Comparison of ENCODE assay signal across 10 mouse cellular contexts in the genomic region with DNA sequence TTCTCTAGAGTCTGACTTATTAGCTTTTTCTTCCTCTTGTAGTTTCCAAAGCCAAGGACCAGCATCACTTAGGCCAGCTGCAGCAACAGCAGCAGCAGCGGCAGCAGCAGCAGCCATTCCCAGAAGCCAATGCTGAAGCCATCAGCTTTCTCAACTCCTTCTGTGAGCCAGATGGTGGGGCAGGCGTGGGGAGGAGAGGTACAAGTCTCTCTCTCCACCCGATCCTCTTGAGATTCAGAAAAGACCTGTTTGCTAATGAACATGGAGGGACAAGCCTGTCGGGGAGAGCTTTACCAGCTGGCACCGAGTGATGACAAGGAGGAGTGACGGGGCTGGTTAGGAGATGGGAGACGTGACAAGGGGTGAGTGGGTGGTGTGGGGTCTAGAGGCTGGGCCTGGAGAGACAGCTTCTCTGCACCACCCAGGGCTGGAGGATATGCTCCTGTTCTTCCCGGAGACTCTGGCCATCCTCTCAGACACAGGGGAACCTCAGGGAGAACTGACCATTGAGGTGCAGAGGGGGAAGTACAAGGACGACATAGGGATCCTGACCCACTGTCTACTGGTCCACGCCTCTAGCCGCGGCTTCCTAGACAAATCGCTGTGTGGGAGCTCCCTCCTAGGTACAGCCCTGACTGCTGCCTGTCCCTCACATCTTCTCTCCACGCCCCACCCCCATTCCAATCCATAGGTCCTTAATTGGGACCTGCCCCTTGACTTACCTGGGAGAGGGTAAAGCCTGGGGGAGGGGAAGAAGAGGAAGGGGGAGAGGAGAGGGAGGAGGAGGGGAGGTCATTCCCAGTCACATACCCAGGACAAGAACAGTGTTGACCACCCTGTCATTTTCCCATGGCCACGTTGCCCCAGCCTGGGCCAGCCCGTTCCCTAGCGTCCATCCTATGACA. TPM values are rescaled to one million over a fixed set of nuclear protein-coding genes. Genes with fewer than 3 reads are reported as not detected.
DNase-seq lines count a peak whose midpoint lies in the region; ATAC-seq and TF ChIP-seq lines count a peak whose summit lies in the region.
"Had no signal": no experiment of that assay in that cellular context is flagged by ENCODE, and none has a peak within 500 bp of the region (broad histone marks: within the 10 kb centered on the region; RNA-seq: fewer than 3 reads in every experiment).

No protein-coding gene starts in this region.

- no peaks in the 10 kb centered on the region for H3K4me1 ChIP-seq in hindbrain, embryonic 12.5 days
- peaks cover 18% of the 10 kb centered on the region for H3K4me1 ChIP-seq in hindbrain, embryonic 10.5 days (replicated peaks)
- peaks cover 9% of the 10 kb centered on the region; the same call in 1 of the 2 replicates for H3K4me1 ChIP-seq in neural tube, embryonic 13.5 days (replicated peaks)
- no peaks in the 10 kb centered on the region for H3K4me1 ChIP-seq in hindbrain, postnatal 0 days (ENCODE audit: insufficient read depth, low read length)
- peaks cover 6% of the 10 kb centered on the region for H3K4me1 ChIP-seq in stomach, embryonic 16.5 days (ENCODE audit: control insufficient read depth, insufficient read depth, low read length)

- H3K36me3 ChIP-seq in hindbrain, embryonic 12.5 days = no peaks in the 10 kb centered on the region
- no peaks in the 10 kb centered on the region for H3K36me3 ChIP-seq in hindbrain, embryonic 10.5 days
- H3K36me3 ChIP-seq in neural tube, embryonic 13.5 days = no peaks in the 10 kb centered on the region
- no peaks in the 10 kb centered on the region for H3K36me3 ChIP-seq in hindbrain, postnatal 0 days (ENCODE audit: insufficient read depth, low read length)
- no peaks in the 10 kb centered on the region for H3K36me3 ChIP-seq in stomach, embryonic 16.5 days (ENCODE audit: control insufficient read depth, insufficient read depth, low read length)

- ATAC-seq in hindbrain, embryonic 12.5 days (ENCODE audit: low FRiP score) = peak; percentile 54; the same call in 1 of the 2 replicates
- peak; percentile 43; the same call in 1 of the 2 replicates for ATAC-seq in neural tube, embryonic 13.5 days (ENCODE audit: low read depth)
- ATAC-seq in hindbrain, postnatal 0 days = peak; percentile 39; the same call in 1 of the 2 replicates
- ATAC-seq in stomach, embryonic 16.5 days (ENCODE audit: insufficient read depth, low FRiP score) = no peak

- DNase-seq in hindbrain, embryonic 10.5 days (ENCODE audit: low spot score) = no peak
- DNase-seq in neural tube, embryonic 10.5 days (ENCODE audit: extremely low spot score, low spot score) = no peak
- DNase-seq in hindbrain, postnatal 0 days (ENCODE audit: low spot score) = no peak
- no peak for DNase-seq in gastrocnemius, adult 18-20 months (ENCODE audit: low spot score)

- no peak overlapping the region; the same call in 1 of the 2 replicates for H3K4me2 ChIP-seq in hindbrain, embryonic 12.5 days (replicated peaks)
- no peak overlapping the region for H3K4me2 ChIP-seq in neural tube, embryonic 13.5 days
- 0 out of 2 replicates have a peak overlapping the region, but pooled peaks have one; percentile 7 for H3K4me2 ChIP-seq in hindbrain, postnatal 0 days (ENCODE audit: low read depth, low read length)
- no peak overlapping the region for H3K4me2 ChIP-seq in stomach, embryonic 16.5 days (ENCODE audit: low read depth, low read length)

- H3K9me3 ChIP-seq in hindbrain, embryonic 12.5 days (replicated peaks) = no peaks in the 10 kb centered on the region
- H3K9me3 ChIP-seq in hindbrain, embryonic 10.5 days = no peaks in the 10 kb centered on the region
- H3K9me3 ChIP-seq in neural tube, embryonic 13.5 days = no peaks in the 10 kb centered on the region
- H3K9me3 ChIP-seq in hindbrain, postnatal 0 days (ENCODE audit: low read length) = no peaks in the 10 kb centered on the region
- no peaks in the 10 kb centered on the region for H3K9me3 ChIP-seq in stomach, embryonic 16.5 days (replicated peaks; ENCODE audit: control insufficient read depth, low read length)

- H3K27me3 ChIP-seq in hindbrain, embryonic 12.5 days = peaks cover 3% of the 10 kb centered on the region; the same call in 1 of the 2 replicates
- peaks cover 11% of the 10 kb centered on the region for H3K27me3 ChIP-seq in hindbrain, embryonic 10.5 days (ENCODE audit: insufficient read depth, poor library complexity, severe bottlenecking)
- H3K27me3 ChIP-seq in neural tube, embryonic 13.5 days = peaks cover 4% of the 10 kb centered on the region; the same call in 1 of the 2 replicates
- H3K27me3 ChIP-seq in hindbrain, postnatal 0 days (ENCODE audit: insufficient read depth, low read length) = no peaks in the 10 kb centered on the region
- H3K27me3 ChIP-seq in stomach, embryonic 16.5 days (ENCODE audit: control insufficient read depth, insufficient read depth, low read length) = no peaks in the 10 kb centered on the region

- H3K4me3 ChIP-seq in hindbrain, embryonic 12.5 days = no peak overlapping the region
- H3K4me3 ChIP-seq in hindbrain, embryonic 10.5 days = no peak overlapping the region
- no peak overlapping the region for H3K4me3 ChIP-seq in neural tube, embryonic 13.5 days
- H3K4me3 ChIP-seq in hindbrain, postnatal 0 days (ENCODE audit: low read length) = 0 out of 2 replicates have a peak overlapping the region, but pooled peaks have one; percentile 7
- no peak overlapping the region for H3K4me3 ChIP-seq in stomach, embryonic 16.5 days (replicated peaks; ENCODE audit: low read length)

- WGBS in hindbrain, embryonic 12.5 days = 64% methylated on average over 17 of the region's 17 CpGs
- 69% methylated on average over 17 of the region's 17 CpGs for WGBS in hindbrain, embryonic 10.5 days
- WGBS in neural tube, embryonic 13.5 days = 69% methylated on average over 17 of the region's 17 CpGs
- WGBS in hindbrain, postnatal 0 days = 68% methylated on average over 17 of the region's 17 CpGs
- 63% methylated on average over 17 of the region's 17 CpGs for WGBS in stomach, embryonic 16.5 days

- TF ChIP-seq CTCF in hindbrain, postnatal 0 days (IDR thresholded peaks at IDR 0.05; ENCODE audit: low read depth) = no peak

- no peak overlapping the region for H3K27ac ChIP-seq in hindbrain, embryonic 12.5 days
- H3K27ac ChIP-seq in hindbrain, embryonic 10.5 days = no peak overlapping the region
- no peak overlapping the region for H3K27ac ChIP-seq in neural tube, embryonic 13.5 days (replicated peaks)
- no peak overlapping the region for H3K27ac ChIP-seq in hindbrain, postnatal 0 days
- no peak overlapping the region for H3K27ac ChIP-seq in stomach, embryonic 16.5 days (ENCODE audit: low read length)

- no peak overlapping the region for H3K9ac ChIP-seq in hindbrain, embryonic 12.5 days
- no peak overlapping the region for H3K9ac ChIP-seq in neural tube, embryonic 13.5 days
- no peak overlapping the region for H3K9ac ChIP-seq in hindbrain, postnatal 0 days (replicated peaks; ENCODE audit: low read length)
- peak overlapping the region; percentile 39 for H3K9ac ChIP-seq in stomach, embryonic 16.5 days (ENCODE audit: low read length)

RNA-seq across cellular contexts. Expression of a gene that starts 0.7 kb away (rescaled TPM):
- polyA plus RNA-seq in hindbrain, embryonic 12.5 days (2016; fragmentation: Nextera tagmentation; extraction: Ambion mirVana) = 1.4 and 1.5 TPM in 2 replicates
- 0.37 and 1.4 TPM in 2 replicates for polyA plus RNA-seq in hindbrain, embryonic 10.5 days (2016; fragmentation: Nextera tagmentation; extraction: Ambion mirVana)
- polyA plus RNA-seq in neural tube, embryonic 13.5 days (2015; fragmentation: Nextera tagmentation; extraction: Ambion mirVana) = 0.73 and 1.1 TPM in 2 replicates
- total RNA-seq in hindbrain, postnatal 0 days (2014; rRNA removed) = 0.75 and 1.9 TPM in 2 replicates
- 1.8 and 2.6 TPM in 2 replicates for polyA plus RNA-seq in hindbrain, postnatal 0 days (2015; fragmentation: Nextera tagmentation; extraction: Ambion mirVana)
- 0.66 and 0.77 TPM in 2 replicates for polyA plus RNA-seq in stomach, embryonic 16.5 days (2015; fragmentation: Nextera tagmentation; extraction: Ambion mirVana)
- under 1 TPM in 1 of 2 experiments, not detected in 1; 0.11 TPM for total RNA-seq in gastrocnemius, adult 18-20 months (2021)
- total RNA-seq: common myeloid progenitor, adult 5-6 weeks had no signal

RNA-seq across cellular contexts. Expression of a gene that starts 12.4 kb away (rescaled TPM):
- 2.0 and 2.2 TPM in 2 replicates for polyA plus RNA-seq in hindbrain, embryonic 12.5 days (2016; fragmentation: Nextera tagmentation; extraction: Ambion mirVana)
- 1.8 and 3.0 TPM in 2 replicates for polyA plus RNA-seq in hindbrain, embryonic 10.5 days (2016; fragmentation: Nextera tagmentation; extraction: Ambion mirVana)
- polyA plus RNA-seq in neural tube, embryonic 13.5 days (2015; fragmentation: Nextera tagmentation; extraction: Ambion mirVana) = 2.7 and 3.1 TPM in 2 replicates
- total RNA-seq in hindbrain, postnatal 0 days (2014; rRNA removed) = 3.6 and 10.6 TPM in 2 replicates
- polyA plus RNA-seq in hindbrain, postnatal 0 days (2015; fragmentation: Nextera tagmentation; extraction: Ambion mirVana) = 2.3 and 2.9 TPM in 2 replicates
- polyA plus RNA-seq in stomach, embryonic 16.5 days (2015; fragmentation: Nextera tagmentation; extraction: Ambion mirVana) = 7.7 and 8.7 TPM in 2 replicates
- total RNA-seq in gastrocnemius, adult 18-20 months (2021) = 1 to 10 TPM; 3.6 to 8.1 TPM
- total RNA-seq: MEL had no signal

RNA-seq across cellular contexts. Expression of a gene that starts 28.7 kb away (rescaled TPM):
- polyA plus RNA-seq in hindbrain, embryonic 12.5 days (2016; fragmentation: Nextera tagmentation; extraction: Ambion mirVana) = 38.8 and 39.2 TPM in 2 replicates
- polyA plus RNA-seq in hindbrain, embryonic 10.5 days (2016; fragmentation: Nextera tagmentation; extraction: Ambion mirVana) = 34.3 and 35.7 TPM in 2 replicates
- polyA plus RNA-seq in neural tube, embryonic 13.5 days (2015; fragmentation: Nextera tagmentation; extraction: Ambion mirVana) = 22.5 and 27.1 TPM in 2 replicates
- 35.7 and 38.4 TPM in 2 replicates for total RNA-seq in hindbrain, postnatal 0 days (2014; rRNA removed)
- polyA plus RNA-seq in hindbrain, postnatal 0 days (2015; fragmentation: Nextera tagmentation; extraction: Ambion mirVana) = 17.9 and 18.2 TPM in 2 replicates
- polyA plus RNA-seq in stomach, embryonic 16.5 days (2015; fragmentation: Nextera tagmentation; extraction: Ambion mirVana) = 77.9 and 88.9 TPM in 2 replicates
- total RNA-seq in gastrocnemius, adult 18-20 months (2021) = 100 to 1,000 TPM; 107 TPM

RNA-seq across cellular contexts. Expression of a gene that starts 46.6 kb away (rescaled TPM):
- 0.09 and 0.14 TPM in 2 replicates for polyA plus RNA-seq in hindbrain, embryonic 12.5 days (2016; fragmentation: Nextera tagmentation; extraction: Ambion mirVana)
- polyA plus RNA-seq in hindbrain, embryonic 10.5 days (2016; fragmentation: Nextera tagmentation; extraction: Ambion mirVana) = 0.21 and 0.24 TPM in 2 replicates
- polyA plus RNA-seq in neural tube, embryonic 13.5 days (2015; fragmentation: Nextera tagmentation; extraction: Ambion mirVana) = 0.10 and 0.12 TPM in 2 replicates
- 0.26 TPM in 1 of 2 replicates, not detected in the other for total RNA-seq in hindbrain, postnatal 0 days (2014; rRNA removed)
- 0.14 and 0.18 TPM in 2 replicates for polyA plus RNA-seq in hindbrain, postnatal 0 days (2015; fragmentation: Nextera tagmentation; extraction: Ambion mirVana)
- polyA plus RNA-seq in stomach, embryonic 16.5 days (2015; fragmentation: Nextera tagmentation; extraction: Ambion mirVana) = 29.1 and 29.8 TPM in 2 replicates
- total RNA-seq in gastrocnemius, adult 18-20 months (2021) = under 1 TPM in 1 of 2 experiments, not detected in 1; 0.11 TPM
- total RNA-seq: megakaryocyte progenitor cell, adult 5-6 weeks had no signal

RNA-seq across cellular contexts. Expression of a gene that starts 57.2 kb away (rescaled TPM):
- 11.7 and 13.4 TPM in 2 replicates for polyA plus RNA-seq in hindbrain, embryonic 12.5 days (2016; fragmentation: Nextera tagmentation; extraction: Ambion mirVana)
- polyA plus RNA-seq in hindbrain, embryonic 10.5 days (2016; fragmentation: Nextera tagmentation; extraction: Ambion mirVana) = 11.6 and 12.6 TPM in 2 replicates
- 9.0 and 10.9 TPM in 2 replicates for polyA plus RNA-seq in neural tube, embryonic 13.5 days (2015; fragmentation: Nextera tagmentation; extraction: Ambion mirVana)
- 16.4 and 17.5 TPM in 2 replicates for total RNA-seq in hindbrain, postnatal 0 days (2014; rRNA removed)
- 14.8 and 16.5 TPM in 2 replicates for polyA plus RNA-seq in hindbrain, postnatal 0 days (2015; fragmentation: Nextera tagmentation; extraction: Ambion mirVana)
- polyA plus RNA-seq in stomach, embryonic 16.5 days (2015; fragmentation: Nextera tagmentation; extraction: Ambion mirVana) = 105 and 150 TPM in 2 replicates
- total RNA-seq in gastrocnemius, adult 18-20 months (2021) = 10 to 100 TPM; 29.0 to 42.2 TPM
